Mouse (Mus musculus): ENCODE measurements around the gene Zfhx2. TPM values are rescaled to one million over a fixed set of nuclear protein-coding genes. Genes with fewer than 3 reads are reported as not detected.

Gene Zfhx2
- total and polyA plus RNA-seq, 3 experiments: 0.07 to 0.59 (median 0.30) TPM

- in situ Hi-C loops (cut with MboI; ENCODE audit: low pct_ligation_motif_present, low pct_unique_long_range_greater_than_20kb, low sequenced_read_pairs): no loop called here
- no peaks in the 10 kb centered on the region for H3K9me3 ChIP-seq (replicated peaks; ENCODE audit: low read length)
- H3K27ac ChIP-seq (ENCODE audit: insufficient read depth, low read depth): no peak overlapping the region
- no peaks in the 10 kb centered on the region for H3K27me3 ChIP-seq (replicated peaks)
- no peaks in the 10 kb centered on the region for H3K79me2 ChIP-seq (replicated peaks; ENCODE audit: control insufficient read depth, extremely low read depth, insufficient read depth, poor library complexity, severe bottlenecking)
- H3K9ac ChIP-seq (ENCODE audit: insufficient read depth, low read depth): no peak overlapping the region
- peak; percentile 63 for DNase-seq (ENCODE audit: extremely low read depth)
- H3K4me1 ChIP-seq (ENCODE audit: control insufficient read depth in 1 of 2, insufficient read depth in 2 of 2): peaks cover 3 to 28% of the 10 kb centered on the region in 2 experiments
- dilution Hi-C loops (cut with MboI; ENCODE audit: extremely low pct_ligation_motif_present, extremely low pct_unique_long_range_greater_than_20kb, low sequenced_read_pairs): no loop called here
- peaks cover 41 to 85% of the 10 kb centered on the region in 2 experiments for H3K36me3 ChIP-seq (replicated peaks in 1 of 2; ENCODE audit: control insufficient read depth in 1 of 2, insufficient read depth in 1 of 2, low read length in 1 of 2)
- TF ChIP-seq NELFE (IDR thresholded peaks at IDR 0.05; ENCODE audit: low read depth, low read length): no peak
- TF ChIP-seq MYC (IDR thresholded peaks at IDR 0.05; ENCODE audit: low read depth, low read length): peak; percentile 20; the same call in 1 of the 2 replicates
- TF ChIP-seq CTCF (conservative IDR thresholded peaks at IDR 0.05 in 1 of 2, IDR thresholded peaks at IDR 0.05 in 1 of 2; ENCODE audit: low read depth in 2 of 2, low read length in 2 of 2): peak; percentile 69 to 74
- TF ChIP-seq RAD21 (IDR thresholded peaks at IDR 0.05; ENCODE audit: low read depth, low read length): peak; percentile 49
- peak; percentile 68 for TF ChIP-seq SMC3 (IDR thresholded peaks at IDR 0.05; ENCODE audit: low read depth, low read length)
- 0 out of 2 replicates have a peak, but pooled peaks have one; percentile 2 for TF ChIP-seq USF1 (IDR thresholded peaks at IDR 0.05; ENCODE audit: low read depth, low read length)
- TF ChIP-seq POLR2A (IDR thresholded peaks at IDR 0.05; ENCODE audit: low read depth, low read length): no peak
- H3K4me2 ChIP-seq (ENCODE audit: insufficient read depth, low read depth, poor library complexity, severe bottlenecking): no peak overlapping the region
- H3K4me3 ChIP-seq (replicated peaks in 1 of 3; ENCODE audit: low read depth in 2 of 3, low read length in 2 of 3, poor library complexity in 1 of 3): no peak overlapping the region
Measured at GRCm38 (mm10) chr14:55101592-55101991, 9.5 kb upstream of the Zfhx2 start.

GRCm38 (mm10) chr14:55098067-55098466, 5.9 kb upstream of the Zfhx2 start:
- Histone ChIP-seq H3K9ac (ENCODE audit: insufficient read depth, low read depth) (no peak overlapping the region), H3K27ac (ENCODE audit: insufficient read depth, low read depth) (no peak overlapping the region), H3K27me3 (replicated peaks) (peaks cover 2% of the 10 kb centered on the region), H3K4me1 (ENCODE audit: control insufficient read depth in 1 of 2, insufficient read depth in 2 of 2) (peaks cover 0 to 40% of the 10 kb centered on the region in 2 experiments; a peak in 3 of 4 replicates), H3K9me3 (replicated peaks; ENCODE audit: low read length) (no peaks in the 10 kb centered on the region), H3K36me3 (replicated peaks in 1 of 2; ENCODE audit: control insufficient read depth in 1 of 2, insufficient read depth in 1 of 2, low read length in 1 of 2) (peaks cover 27 to 67% of the 10 kb centered on the region in 2 experiments), H3K79me2 (replicated peaks; ENCODE audit: control insufficient read depth, extremely low read depth, insufficient read depth, poor library complexity, severe bottlenecking) (no peaks in the 10 kb centered on the region), H3K4me3 (replicated peaks in 1 of 3; ENCODE audit: low read depth in 2 of 3, low read length in 2 of 3, poor library complexity in 1 of 3) (no peak overlapping the region), H3K4me2 (ENCODE audit: insufficient read depth, low read depth, poor library complexity, severe bottlenecking) (no peak overlapping the region)
- DNase-seq (ENCODE audit: extremely low read depth): peak; percentile 43
- in situ Hi-C loops (cut with MboI; ENCODE audit: low pct_ligation_motif_present, low pct_unique_long_range_greater_than_20kb, low sequenced_read_pairs) (no loop called here), dilution Hi-C loops (cut with MboI; ENCODE audit: extremely low pct_ligation_motif_present, extremely low pct_unique_long_range_greater_than_20kb, low sequenced_read_pairs) (no loop called here)
- TF ChIP-seq NELFE (IDR thresholded peaks at IDR 0.05; ENCODE audit: low read depth, low read length) (no peak), RAD21 (IDR thresholded peaks at IDR 0.05; ENCODE audit: low read depth, low read length) (peak; percentile 74), TCF12 (IDR thresholded peaks at IDR 0.05; ENCODE audit: low read depth, low read length) (no peak), SMC3 (IDR thresholded peaks at IDR 0.05; ENCODE audit: low read depth, low read length) (peak; percentile 64), USF1 (IDR thresholded peaks at IDR 0.05; ENCODE audit: low read depth, low read length) (no peak), PAX5 (IDR thresholded peaks at IDR 0.05; ENCODE audit: low read length) (no peak), CTCF (conservative IDR thresholded peaks at IDR 0.05 in 1 of 2, IDR thresholded peaks at IDR 0.05 in 1 of 2; ENCODE audit: low read depth in 2 of 2, low read length in 2 of 2) (peak; percentile 26 to 77; a peak in 3 of 4 replicates)

GRCm38 (mm10) chr14:55097646-55098045, 5.5 kb upstream of the Zfhx2 start:
- Histone ChIP-seq H3K9me3 (replicated peaks; ENCODE audit: low read length) (no peaks in the 10 kb centered on the region), H3K9ac (ENCODE audit: insufficient read depth, low read depth) (no peak overlapping the region), H3K27me3 (replicated peaks) (peaks cover 2% of the 10 kb centered on the region), H3K36me3 (replicated peaks in 1 of 2; ENCODE audit: control insufficient read depth in 1 of 2, insufficient read depth in 1 of 2, low read length in 1 of 2) (peaks cover 23 to 62% of the 10 kb centered on the region in 2 experiments), H3K79me2 (replicated peaks; ENCODE audit: control insufficient read depth, extremely low read depth, insufficient read depth, poor library complexity, severe bottlenecking) (no peaks in the 10 kb centered on the region), H3K4me3 (replicated peaks in 1 of 3; ENCODE audit: low read depth in 2 of 3, low read length in 2 of 3, poor library complexity in 1 of 3) (no peak overlapping the region), H3K27ac (ENCODE audit: insufficient read depth, low read depth) (no peak overlapping the region), H3K4me2 (ENCODE audit: insufficient read depth, low read depth, poor library complexity, severe bottlenecking) (no peak overlapping the region), H3K4me1 (ENCODE audit: control insufficient read depth in 1 of 2, insufficient read depth in 2 of 2) (peaks cover 0 to 40% of the 10 kb centered on the region in 2 experiments; a peak in 3 of 4 replicates)
- TF ChIP-seq ZC3H11A (IDR thresholded peaks at IDR 0.05; ENCODE audit: low read depth, low read length): no peak
- TF ChIP-seq KAT2A (IDR thresholded peaks at IDR 0.05; ENCODE audit: insufficient replicate concordance, low read length): no peak
- no peak for TF ChIP-seq NRF1 (IDR thresholded peaks at IDR 0.05; ENCODE audit: low read depth, low read length)
- no peak for TF ChIP-seq ZMIZ1 (IDR thresholded peaks at IDR 0.05; ENCODE audit: low read depth, low read length)
- TF ChIP-seq ETS1 (conservative IDR thresholded peaks at IDR 0.05; ENCODE audit: low read depth, low read length): no peak
- no peak for TF ChIP-seq TCF12 (IDR thresholded peaks at IDR 0.05; ENCODE audit: low read depth, low read length)
- TF ChIP-seq MXI1 (IDR thresholded peaks at IDR 0.05; ENCODE audit: low read depth, low read length): no peak
- in situ Hi-C loops (cut with MboI; ENCODE audit: low pct_ligation_motif_present, low pct_unique_long_range_greater_than_20kb, low sequenced_read_pairs) (no loop called here), dilution Hi-C loops (cut with MboI; ENCODE audit: extremely low pct_ligation_motif_present, extremely low pct_unique_long_range_greater_than_20kb, low sequenced_read_pairs) (no loop called here)
- no peak for DNase-seq (ENCODE audit: extremely low read depth)
